Comparison of ENCODE assay signal across 8 mouse cellular contexts in the genomic region with DNA sequence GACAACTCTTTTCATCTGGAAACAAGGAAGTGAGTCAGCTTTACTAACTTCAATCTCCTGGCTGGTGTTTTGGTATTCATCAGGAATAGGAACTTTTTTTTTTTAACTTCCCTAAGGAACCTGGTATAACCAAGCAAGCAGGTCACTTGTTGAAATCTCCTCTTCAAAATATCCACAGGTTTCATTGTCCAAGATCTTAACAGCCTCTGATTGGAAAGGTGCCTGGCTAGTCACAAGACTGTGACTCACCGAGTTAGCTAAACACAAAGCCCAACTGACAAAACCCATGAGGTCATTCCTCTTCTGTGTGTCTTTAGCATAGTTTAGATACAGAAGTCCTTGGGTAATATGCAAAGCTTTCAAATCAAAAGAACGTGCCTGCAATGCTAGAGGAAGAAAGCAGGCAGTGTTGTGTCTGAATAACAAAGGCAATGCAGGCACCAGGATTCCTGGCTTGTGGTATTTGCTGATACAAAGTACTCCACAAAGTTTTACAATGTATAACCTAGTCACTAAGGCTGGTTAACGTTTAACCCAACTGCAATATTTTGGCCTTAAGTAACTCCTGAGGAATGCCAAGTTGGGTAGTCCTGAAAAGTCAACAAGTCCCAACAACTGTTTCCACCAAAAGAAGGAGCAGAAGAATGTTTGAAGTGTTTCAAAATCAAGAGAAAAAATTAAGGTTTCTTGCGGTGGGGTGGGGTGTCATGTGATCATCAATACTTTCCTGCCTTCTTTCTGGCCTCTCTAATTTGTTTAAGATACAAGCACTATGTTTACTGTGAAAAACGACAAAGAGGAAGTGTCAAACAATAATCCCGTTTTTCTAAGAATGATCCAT. TPM values are rescaled to one million over a fixed set of nuclear protein-coding genes. Genes with fewer than 3 reads are reported as not detected.
DNase-seq lines count a peak whose midpoint lies in the region; ATAC-seq and TF ChIP-seq lines count a peak whose summit lies in the region.

No protein-coding gene starts in this region.

- ATAC-seq in kidney, postnatal 0 days (replicated peaks; ENCODE audit: low FRiP score, low read depth): peak; percentile 85
- peak; percentile 70 for ATAC-seq in monocyte, adult 5-6 weeks (replicated peaks; ENCODE audit: insufficient number of reproducible peaks, low FRiP score, low TSS enrichment, poor library complexity, severe bottlenecking)

- 16% methylated on average over 6 of the region's 6 CpGs for WGBS in kidney, postnatal 0 days

- H3K36me3 ChIP-seq in kidney, postnatal 0 days (ENCODE audit: insufficient read depth, low read length): no peaks in the 10 kb centered on the region

- H3K4me1 ChIP-seq in brown adipose tissue, adult 24 weeks (ENCODE audit: control insufficient read depth, insufficient read depth, insufficient read length, low read length): peaks cover 13% of the 10 kb centered on the region
- H3K4me1 ChIP-seq in kidney, postnatal 0 days (replicated peaks; ENCODE audit: insufficient read depth, low read length): peaks cover 5% of the 10 kb centered on the region

- DNase-seq in ovary, adult 18-20 months (ENCODE audit: low spot score): peak; percentile 25
- DNase-seq in ovary, postnatal 10 days (ENCODE audit: low spot score): no peak
- peak; percentile 90 for DNase-seq in heart, adult 8-10 months (ENCODE audit: low spot score)
- peak; percentile 62 for DNase-seq in kidney, postnatal 0 days (ENCODE audit: low spot score)
- no peak for DNase-seq in cerebellum, adult 8-10 months
- no peak for DNase-seq in cerebellum, postnatal 14 days

- H3K27ac ChIP-seq in brown adipose tissue, adult 24 weeks (replicated peaks; ENCODE audit: low read depth, low read length): peak overlapping the region; percentile 97
- peak overlapping the region; percentile 70 for H3K27ac ChIP-seq in kidney, postnatal 0 days

- no peak overlapping the region for H3K4me2 ChIP-seq in kidney, postnatal 0 days (ENCODE audit: low read length)

- no peaks in the 10 kb centered on the region for H3K9me3 ChIP-seq in kidney, postnatal 0 days (replicated peaks; ENCODE audit: low read length)

- H3K4me3 ChIP-seq in brown adipose tissue, adult 24 weeks (ENCODE audit: insufficient read depth, low read depth, low read length): no peak overlapping the region
- no peak overlapping the region for H3K4me3 ChIP-seq in kidney, postnatal 0 days (replicated peaks; ENCODE audit: low read depth, low read length)

- no peak for TF ChIP-seq CTCF in kidney, postnatal 0 days (IDR thresholded peaks at IDR 0.05; ENCODE audit: low read depth)

- no peak overlapping the region for H3K9ac ChIP-seq in kidney, postnatal 0 days (ENCODE audit: low read depth, low read length)

- H3K27me3 ChIP-seq in kidney, postnatal 0 days (ENCODE audit: insufficient read depth, low read length): no peaks in the 10 kb centered on the region

RNA-seq across cellular contexts. Expression of a gene that starts 57.5 kb away (rescaled TPM):
- 28.4 and 31.5 TPM in 2 replicates for polyA plus RNA-seq in brown adipose tissue, adult 24 weeks (2012; ENCODE audit: insufficient read depth, insufficient read length, missing spikeins)
- total RNA-seq in heart, adult 8-10 months (2022): 10 to 100 TPM; 36.0 to 49.3 (median 42.0) TPM
- polyA plus RNA-seq in kidney, postnatal 0 days (2015; fragmentation: Nextera tagmentation; extraction: Ambion mirVana): 50.3 and 62.0 TPM in 2 replicates
- total RNA-seq in monocyte, adult 5-6 weeks (2017): 457 to 663 TPM (median 525 TPM) in 3 replicates

Comparison
In these comparisons a context has a peak if more than half of its experiments do, and no peak if none do; other contexts are left out.
1. DNase-seq: peak in ovary, adult 18-20 months (single experiment), heart, adult 8-10 months (single experiment) and kidney, postnatal 0 days (single experiment); none in ovary, postnatal 10 days (single experiment), cerebellum, adult 8-10 months (single experiment) and cerebellum, postnatal 14 days (0 of 2).